Mouse (Mus musculus) liver, postnatal 0 days (tissue): ENCODE results near the gene Ciz1. TPM values are rescaled to one million over a fixed set of nuclear protein-coding genes. Genes with fewer than 3 reads are reported as not detected.

Experiments
- ATAC-seq: fragments of 200-750 bp; cut with Nextera tagmentation; 2 replicates; pipeline ENCODE4 v1.8.0; 2017; ENCODE audit warnings: mild to moderate bottlenecking, moderate library complexity
- DNase-seq: peaks from one replicate; pipeline ENCODE4 v3.0.0-alpha.2; 2016
- H3K27ac ChIP-seq: fragments of 300-500 bp; sonication (generic); 2 replicates; pipeline ENCODE4 v1.5.1; 2014; ENCODE audit warnings: antibody characterized with exemption, moderate library complexity, mild to moderate bottlenecking, low read depth
- H3K27me3 ChIP-seq: fragments of 300-500 bp; sonication (generic); 2 replicates; pipeline ENCODE4 v1.6.1; 2014; ENCODE audit warnings: low read length, control low read depth, mixed read lengths; ENCODE audit not compliant: insufficient read depth
- H3K36me3 ChIP-seq: fragments of 300-500 bp; sonication (generic); replicated peaks from 2 replicates; pipeline ENCODE4 v1.6.1; 2014; ENCODE audit warnings: mild to moderate bottlenecking, control low read depth, low read length, moderate library complexity, mixed read lengths; ENCODE audit not compliant: insufficient read depth
- H3K4me1 ChIP-seq: fragments of 300-500 bp; sonication (generic); 2 replicates; pipeline ENCODE4 v1.6.1; 2014; ENCODE audit warnings: antibody characterized with exemption, mild to moderate bottlenecking, control low read depth; ENCODE audit not compliant: insufficient read depth
- H3K4me2 ChIP-seq: fragments of 300-500 bp; sonication (generic); 2 replicates; pipeline ENCODE4 v1.6.1; 2014; ENCODE audit warnings: low read depth, mild to moderate bottlenecking, low read length, moderate library complexity, mixed read lengths
- H3K4me3 ChIP-seq: fragments of 300-500 bp; sonication (generic); 2 replicates; pipeline ENCODE4 v1.5.1; 2014; ENCODE audit warnings: low read depth, low read length
- H3K9ac ChIP-seq: fragments of 300-500 bp; sonication (generic); replicated peaks from 2 replicates; pipeline ENCODE4 v1.6.1; 2014; ENCODE audit warnings: mild to moderate bottlenecking, moderate library complexity
- H3K9me3 ChIP-seq: fragments of 300-500 bp; sonication (generic); 2 replicates; pipeline ENCODE4 v1.6.1; 2016; ENCODE audit warnings: mild to moderate bottlenecking, control low read depth, low read length, mixed read lengths
- CTCF ChIP-seq: sonication (generic); IDR thresholded peaks from 2 replicates; pipeline ENCODE4 v1.5.1; 2016; ENCODE audit warnings: antibody characterized with exemption, low read depth
- EP300 ChIP-seq: IDR thresholded peaks from 2 replicates; pipeline ENCODE4 v1.6.1; 2016; ENCODE audit warnings: antibody characterized with exemption, low read depth, mild to moderate bottlenecking
- WGBS: fragments of 180-500 bp; shearing (Covaris S2); extraction: QIAGEN DNeasy Blood & Tissue Kit; methylation state at CpG from one replicate; pipeline ENCODE4 v1.1.7; 2014; ENCODE audit not compliant: insufficient replicate concordance; 5-methylcytosine and 5-hydroxymethylcytosine counted together
- polyA plus RNA-seq: library from polyadenylated mRNA; unstranded; fragments of >200 nt; fragmentation: Nextera tagmentation; extraction: Ambion mirVana; gene quantifications from 2 replicates; pipeline ENCODE4 v1.2.1, GENCODE M21; 2015

Ciz1 gene
- polyA plus RNA-seq: 9.0 and 9.9 TPM in 2 replicates

DNA sequence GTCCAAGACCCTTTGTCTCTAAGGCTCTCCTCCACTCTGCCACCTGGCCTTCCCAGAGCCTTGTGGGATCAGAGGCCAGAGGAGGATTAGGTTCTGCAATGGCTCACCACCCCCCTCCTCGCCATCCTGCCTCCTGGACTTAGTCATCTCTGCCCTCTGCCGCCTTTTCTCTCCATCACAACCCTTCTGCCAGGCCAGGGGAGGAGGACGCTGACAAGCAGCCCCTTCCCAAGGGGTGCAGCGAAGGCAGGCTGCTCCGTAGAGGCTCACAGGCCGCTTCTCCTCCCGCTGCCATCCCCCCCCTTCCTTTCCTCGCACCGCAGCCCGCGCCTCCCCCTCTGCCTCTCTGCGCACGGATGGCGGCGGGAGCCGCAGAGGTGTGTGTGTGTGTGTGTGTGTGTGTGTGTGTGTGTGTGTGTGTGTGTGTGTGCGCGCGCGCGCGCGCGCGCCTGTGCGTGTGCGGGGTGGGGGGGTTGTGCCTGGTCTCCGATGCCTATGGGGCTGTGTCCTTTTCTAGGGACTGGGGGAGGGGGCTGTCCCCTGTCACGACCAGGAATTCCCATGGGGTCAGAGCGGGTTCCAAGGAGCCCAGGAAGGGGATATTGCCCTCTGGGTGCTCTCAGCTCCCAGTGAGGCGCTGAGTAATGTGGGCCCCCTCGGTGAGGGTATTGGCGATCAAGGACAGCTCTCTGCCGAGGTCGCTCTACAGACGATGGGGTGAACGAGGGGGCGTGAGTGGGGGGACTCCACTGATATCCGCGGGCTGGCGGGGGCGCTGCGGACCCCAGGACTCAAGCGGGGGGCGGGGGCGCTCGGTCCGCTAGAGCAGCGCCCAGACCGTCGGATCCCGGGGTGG, at the start of gene Ciz1:
Gene Ciz1 (plus strand): TSS at position 177 of the 856 bp plus-strand sequence.
- 0 out of 2 replicates have a peak, but pooled peaks have one; percentile 2 for ATAC-seq
- DNase-seq: no peak
- TF ChIP-seq EP300: no peak
- no peak for TF ChIP-seq CTCF
- Histone ChIP-seq H3K36me3 (no peaks in the 10 kb centered on the region), H3K9ac (peak within 1 kb of the TSS; percentile 42), H3K27me3 (peaks cover 22% of the 10 kb centered on the region), H3K4me1 (peaks cover 16% of the 10 kb centered on the region), H3K4me2 (peak within 1 kb of the TSS; percentile 97), H3K9me3 (no peaks in the 10 kb centered on the region), H3K27ac (no peak within 1 kb of the TSS), H3K4me3 (peak within 1 kb of the TSS; percentile 59)
- 2% methylated on average over 28 of the region's 52 CpGs for WGBS

DNA sequence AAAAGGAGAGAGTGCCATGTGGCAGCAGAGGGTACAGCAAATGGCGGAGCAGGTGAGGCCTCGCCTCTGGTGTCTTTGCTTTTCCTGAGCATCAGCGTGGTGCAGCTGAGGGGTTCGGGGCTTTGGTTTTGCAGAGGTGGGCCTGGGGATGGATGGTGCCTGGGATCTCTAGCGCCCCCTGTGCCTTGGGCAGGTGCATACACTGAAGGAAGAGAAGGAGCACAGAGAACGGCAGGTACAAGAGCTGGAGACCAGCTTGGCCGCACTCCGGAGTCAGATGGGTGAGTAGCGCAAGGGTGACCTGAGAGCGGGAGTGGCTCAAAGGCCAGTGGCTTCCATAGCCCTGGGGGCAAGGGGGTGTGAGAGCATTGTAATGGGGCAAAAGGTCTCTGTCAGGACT, 49.2 kb upstream of the Ciz1 start:
- DNase-seq: no peak
- Histone ChIP-seq H3K36me3 (peaks cover 82% of the 10 kb centered on the region), H3K4me2 (no peak overlapping the region), H3K9me3 (no peaks in the 10 kb centered on the region), H3K4me3 (no peak overlapping the region), H3K9ac (no peak overlapping the region), H3K4me1 (no peaks in the 10 kb centered on the region), H3K27me3 (no peaks in the 10 kb centered on the region), H3K27ac (no peak overlapping the region)
- ATAC-seq: no peak
- TF ChIP-seq EP300 (no peak), CTCF (peak; percentile 46)
- WGBS: 87% methylated on average over 9 of the region's 10 CpGs

DNA sequence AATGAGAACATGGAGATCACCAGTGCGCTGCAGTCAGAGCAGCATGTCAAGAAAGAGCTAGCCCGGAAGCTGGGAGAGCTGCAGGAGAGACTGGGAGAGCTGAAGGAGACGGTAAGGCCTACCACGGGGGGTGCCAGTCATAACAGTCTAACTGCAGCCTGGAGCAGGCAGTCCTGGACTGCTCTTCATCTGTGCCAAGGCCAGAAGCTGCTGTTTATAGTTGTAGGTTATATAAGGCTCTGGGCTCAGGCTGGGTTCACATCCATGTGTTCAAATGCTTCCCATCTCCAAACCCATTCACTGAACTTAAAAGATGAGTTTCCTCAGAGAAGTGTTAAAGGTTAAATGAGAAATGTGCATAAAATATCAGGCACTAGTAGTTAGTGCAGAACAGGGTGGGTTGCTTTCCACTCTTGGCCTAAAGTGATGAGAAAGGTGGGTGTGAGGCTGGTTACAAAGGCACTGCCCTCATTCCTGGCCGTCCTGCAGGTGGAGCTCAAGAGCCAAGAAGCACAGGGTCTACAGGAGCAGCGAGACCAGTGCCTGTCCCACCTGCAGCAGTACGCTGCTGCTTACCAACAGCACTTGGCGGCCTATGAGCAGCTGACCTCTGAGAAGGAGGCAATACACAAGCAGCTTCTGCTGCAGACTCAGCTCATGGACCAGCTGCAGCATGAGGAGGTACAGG, 47.8 kb upstream of the Ciz1 start:
- ATAC-seq (no peak; the same call in 1 of the 2 replicates), DNase-seq (peak; percentile 65)
- no peaks in the 10 kb centered on the region for H3K9me3 ChIP-seq
- H3K4me3 ChIP-seq: no peak overlapping the region
- no peak overlapping the region for H3K4me2 ChIP-seq
- H3K27ac ChIP-seq: no peak overlapping the region
- TF ChIP-seq CTCF (peak; percentile 76), EP300 (no peak)
- peaks cover 77% of the 10 kb centered on the region for H3K36me3 ChIP-seq
- no peaks in the 10 kb centered on the region for H3K27me3 ChIP-seq
- WGBS: 66% methylated on average over 8 of the region's 8 CpGs
- H3K9ac ChIP-seq: no peak overlapping the region
- no peaks in the 10 kb centered on the region for H3K4me1 ChIP-seq

DNA sequence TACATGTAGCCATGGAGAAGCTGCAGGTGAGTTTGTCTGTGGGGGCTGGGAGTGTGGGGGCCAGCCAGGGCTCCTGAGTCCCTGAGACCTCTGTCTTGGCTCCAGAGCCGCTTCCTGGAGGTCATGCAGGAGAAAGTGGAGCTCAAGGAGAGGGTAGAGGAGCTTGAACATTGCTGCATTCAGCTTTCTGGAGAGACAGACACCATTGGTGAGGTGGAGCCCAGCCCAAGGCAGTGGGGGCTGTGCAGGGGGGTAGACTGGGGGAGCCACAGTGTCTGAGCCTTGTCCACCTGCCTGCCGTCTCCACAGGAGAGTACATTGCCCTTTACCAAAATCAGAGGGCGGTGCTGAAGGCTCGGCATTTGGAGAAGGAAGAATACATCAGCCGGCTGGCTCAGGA, 46.5 kb upstream of the Ciz1 start:
- no peak overlapping the region for H3K4me3 ChIP-seq
- peaks cover 66% of the 10 kb centered on the region for H3K36me3 ChIP-seq
- TF ChIP-seq EP300 (no peak), CTCF (no peak)
- no peak overlapping the region for H3K9ac ChIP-seq
- H3K4me2 ChIP-seq: no peak overlapping the region
- no peaks in the 10 kb centered on the region for H3K27me3 ChIP-seq
- no peak for DNase-seq
- H3K27ac ChIP-seq: no peak overlapping the region
- no peaks in the 10 kb centered on the region for H3K9me3 ChIP-seq
- H3K4me1 ChIP-seq: no peaks in the 10 kb centered on the region
- 88% methylated on average over 5 of the region's 5 CpGs for WGBS
- ATAC-seq: no peak

DNA sequence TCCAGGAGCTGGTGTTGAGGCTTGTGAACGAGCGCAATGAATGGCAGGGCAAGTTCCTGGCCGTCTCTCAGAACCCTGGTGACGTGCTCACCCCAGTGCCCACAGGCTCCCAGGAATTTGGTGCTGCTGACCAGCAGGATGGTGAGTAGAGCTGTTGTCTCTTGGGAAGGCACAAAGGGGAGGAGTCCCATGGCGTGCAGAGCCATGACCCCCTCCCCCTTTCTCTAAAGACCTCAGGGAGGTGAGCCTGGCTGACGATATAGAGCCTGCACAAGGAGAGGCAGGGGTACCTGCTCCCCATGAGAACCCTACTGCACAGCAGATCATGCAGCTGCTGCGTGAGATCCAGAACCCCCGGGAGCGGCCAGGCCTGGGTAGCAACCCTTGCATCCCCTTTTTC, 46.0 kb upstream of the Ciz1 start:
- peaks cover 64% of the 10 kb centered on the region for H3K36me3 ChIP-seq
- DNase-seq (no peak), ATAC-seq (no peak)
- WGBS: 86% methylated on average over 9 of the region's 9 CpGs
- H3K9ac ChIP-seq: no peak overlapping the region
- H3K27ac ChIP-seq: no peak overlapping the region
- peaks cover 2% of the 10 kb centered on the region; the same call in 1 of the 2 replicates for H3K4me1 ChIP-seq
- TF ChIP-seq CTCF (no peak), EP300 (no peak)
- H3K4me3 ChIP-seq: no peak overlapping the region
- H3K27me3 ChIP-seq: no peaks in the 10 kb centered on the region
- H3K4me2 ChIP-seq: no peak overlapping the region
- no peaks in the 10 kb centered on the region for H3K9me3 ChIP-seq

DNA sequence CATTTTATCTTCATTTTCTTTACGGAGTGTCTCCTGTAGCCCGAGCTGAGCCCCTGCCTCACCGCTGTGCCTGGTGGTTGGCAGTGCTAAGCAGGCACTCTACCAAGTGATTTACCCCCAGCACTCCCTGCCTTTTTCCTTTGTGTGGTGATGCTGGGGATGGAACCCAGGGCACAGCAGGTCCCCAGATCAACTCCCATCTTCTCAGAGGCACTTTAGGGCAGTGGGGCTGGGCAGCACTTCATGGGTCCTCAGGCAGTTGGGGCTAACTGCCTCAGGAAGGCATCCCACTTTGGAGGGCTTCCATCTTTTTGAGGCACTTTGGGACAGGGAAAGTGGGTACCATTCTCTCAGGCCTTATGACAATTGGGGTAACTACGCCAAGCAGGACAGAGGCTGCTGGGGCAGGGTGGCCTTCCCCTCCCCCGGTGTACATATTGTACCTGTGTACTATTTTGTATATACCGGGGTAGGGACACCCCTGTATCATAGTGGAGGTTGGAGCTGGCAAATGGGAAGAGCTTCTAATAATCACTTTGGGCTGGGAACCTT, 44.8 kb upstream of the Ciz1 start:
- H3K36me3 ChIP-seq: peaks cover 53% of the 10 kb centered on the region
- no peak for TF ChIP-seq CTCF
- TF ChIP-seq EP300: no peak
- H3K27me3 ChIP-seq: peaks cover 4% of the 10 kb centered on the region
- H3K9ac ChIP-seq: no peak overlapping the region
- no peaks in the 10 kb centered on the region for H3K9me3 ChIP-seq
- H3K27ac ChIP-seq: no peak overlapping the region
- H3K4me1 ChIP-seq: peaks cover 11% of the 10 kb centered on the region
- WGBS: 81% methylated on average over 6 of the region's 6 CpGs
- ATAC-seq: no peak
- no peak overlapping the region for H3K4me3 ChIP-seq
- no peak overlapping the region for H3K4me2 ChIP-seq
- no peak for DNase-seq
